Mouse (Mus musculus): Measurements from ENCODE around the gene Atrip. TPM values are rescaled to one million over a fixed set of nuclear protein-coding genes. Genes with fewer than 3 reads are reported as not detected.
A peak's percentile ranks its signal among the peaks of the same experiment; 100 is the strongest.

The Atrip gene
- polyA plus RNA-seq, 1 experiment: 39.9 TPM

- WGBS: under 1% methylated on average over 101 of the region's 102 CpGs
- DNase-seq: peak; percentile 76
- Histone ChIP-seq H3K4me1 (replicated peaks; ENCODE audit: control insufficient read depth, insufficient read depth, low read length) (peaks cover 18% of the 10 kb centered on the region), H3K27ac (ENCODE audit: control insufficient read depth, insufficient read depth, low read length) (no peak within 1 kb of the TSS; the same call in 1 of the 2 replicates), H3K36me3 (ENCODE audit: control insufficient read depth, insufficient read depth, low read length) (no peaks in the 10 kb centered on the region), H3K27me3 (ENCODE audit: control insufficient read depth, insufficient read depth, low read length) (no peaks in the 10 kb centered on the region), H3K4me3 (ENCODE audit: control insufficient read depth, insufficient read depth, low read length) (peak within 1 kb of the TSS; percentile 84)
- 0 out of 2 replicates have a peak, but pooled peaks have one; percentile 26 for TF ChIP-seq POLR2A (IDR thresholded peaks at IDR 0.05; ENCODE audit: control insufficient read depth, extremely low read depth, insufficient read depth, low read length, poor library complexity)
- 0 out of 2 replicates have a peak, but pooled peaks have one; percentile 30 for TF ChIP-seq CTCF (IDR thresholded peaks at IDR 0.05; ENCODE audit: borderline replicate concordance, control insufficient read depth, extremely low read depth, insufficient read depth, low read length, poor library complexity)
Measured at GRCm38 (mm10) chr9:109095137-109095982, 21.4 kb upstream of the Atrip start, which contains the start of gene Plxnb1. Gene Plxnb1 (plus strand): TSS chr9:109095389.

- H3K27me3 ChIP-seq (ENCODE audit: control insufficient read depth, insufficient read depth, low read length): no peaks in the 10 kb centered on the region
- H3K27ac ChIP-seq (ENCODE audit: control insufficient read depth, insufficient read depth, low read length): no peak overlapping the region; the same call in 1 of the 2 replicates
- no peak for DNase-seq
- H3K4me3 ChIP-seq (ENCODE audit: control insufficient read depth, insufficient read depth, low read length): peak overlapping the region; percentile 84
- H3K36me3 ChIP-seq (ENCODE audit: control insufficient read depth, insufficient read depth, low read length): no peaks in the 10 kb centered on the region
- 12% methylated on average over 21 of the region's 21 CpGs for WGBS
- no peak for TF ChIP-seq CTCF (IDR thresholded peaks at IDR 0.05; ENCODE audit: borderline replicate concordance, control insufficient read depth, extremely low read depth, insufficient read depth, low read length, poor library complexity)
- TF ChIP-seq POLR2A (IDR thresholded peaks at IDR 0.05; ENCODE audit: control insufficient read depth, extremely low read depth, insufficient read depth, low read length, poor library complexity): no peak
- peaks cover 17% of the 10 kb centered on the region for H3K4me1 ChIP-seq (replicated peaks; ENCODE audit: control insufficient read depth, insufficient read depth, low read length)
Measured at GRCm38 (mm10) chr9:109094553-109095136, 20.7 kb upstream of the Atrip start.

- Histone ChIP-seq H3K27ac (ENCODE audit: control insufficient read depth, insufficient read depth, low read length) (no peak overlapping the region), H3K4me1 (replicated peaks; ENCODE audit: control insufficient read depth, insufficient read depth, low read length) (peaks cover 17% of the 10 kb centered on the region), H3K36me3 (ENCODE audit: control insufficient read depth, insufficient read depth, low read length) (no peaks in the 10 kb centered on the region), H3K4me3 (ENCODE audit: control insufficient read depth, insufficient read depth, low read length) (no peak overlapping the region), H3K27me3 (ENCODE audit: control insufficient read depth, insufficient read depth, low read length) (no peaks in the 10 kb centered on the region)
- WGBS: 65% methylated on average over 11 of the region's 11 CpGs
- TF ChIP-seq CTCF (IDR thresholded peaks at IDR 0.05; ENCODE audit: borderline replicate concordance, control insufficient read depth, extremely low read depth, insufficient read depth, low read length, poor library complexity) (no peak), POLR2A (IDR thresholded peaks at IDR 0.05; ENCODE audit: control insufficient read depth, extremely low read depth, insufficient read depth, low read length, poor library complexity) (no peak)
- DNase-seq: no peak
Measured at GRCm38 (mm10) chr9:109093786-109094552, 20.0 kb upstream of the Atrip start.

GRCm38 (mm10) chr9:109092799-109093198 lies 18.9 kb upstream of the Atrip start:
- H3K36me3 ChIP-seq (ENCODE audit: control insufficient read depth, insufficient read depth, low read length): no peaks in the 10 kb centered on the region
- no peaks in the 10 kb centered on the region for H3K27me3 ChIP-seq (ENCODE audit: control insufficient read depth, insufficient read depth, low read length)
- H3K4me3 ChIP-seq (ENCODE audit: control insufficient read depth, insufficient read depth, low read length): no peak overlapping the region
- H3K27ac ChIP-seq (ENCODE audit: control insufficient read depth, insufficient read depth, low read length): no peak overlapping the region
- WGBS: 95% methylated on average over 6 of the region's 6 CpGs
- no peak for DNase-seq
- peaks cover 17% of the 10 kb centered on the region for H3K4me1 ChIP-seq (replicated peaks; ENCODE audit: control insufficient read depth, insufficient read depth, low read length)
- TF ChIP-seq POLR2A (IDR thresholded peaks at IDR 0.05; ENCODE audit: control insufficient read depth, extremely low read depth, insufficient read depth, low read length, poor library complexity) (no peak), CTCF (IDR thresholded peaks at IDR 0.05; ENCODE audit: borderline replicate concordance, control insufficient read depth, extremely low read depth, insufficient read depth, low read length, poor library complexity) (no peak)

GRCm38 (mm10) chr9:109091802-109092201 lies 17.9 kb upstream of the Atrip start:
- no peaks in the 10 kb centered on the region for H3K36me3 ChIP-seq (ENCODE audit: control insufficient read depth, insufficient read depth, low read length)
- DNase-seq: no peak
- 96% methylated on average over 8 of the region's 8 CpGs for WGBS
- no peak for TF ChIP-seq POLR2A (IDR thresholded peaks at IDR 0.05; ENCODE audit: control insufficient read depth, extremely low read depth, insufficient read depth, low read length, poor library complexity)
- TF ChIP-seq CTCF (IDR thresholded peaks at IDR 0.05; ENCODE audit: borderline replicate concordance, control insufficient read depth, extremely low read depth, insufficient read depth, low read length, poor library complexity): no peak
- H3K4me3 ChIP-seq (ENCODE audit: control insufficient read depth, insufficient read depth, low read length): no peak overlapping the region
- H3K4me1 ChIP-seq (replicated peaks; ENCODE audit: control insufficient read depth, insufficient read depth, low read length): peaks cover 17% of the 10 kb centered on the region
- no peak overlapping the region for H3K27ac ChIP-seq (ENCODE audit: control insufficient read depth, insufficient read depth, low read length)
- H3K27me3 ChIP-seq (ENCODE audit: control insufficient read depth, insufficient read depth, low read length): no peaks in the 10 kb centered on the region

- Histone ChIP-seq H3K36me3 (ENCODE audit: control insufficient read depth, insufficient read depth, low read length) (no peaks in the 10 kb centered on the region), H3K27me3 (ENCODE audit: control insufficient read depth, insufficient read depth, low read length) (no peaks in the 10 kb centered on the region), H3K4me1 (replicated peaks; ENCODE audit: control insufficient read depth, insufficient read depth, low read length) (peaks cover 9% of the 10 kb centered on the region), H3K4me3 (ENCODE audit: control insufficient read depth, insufficient read depth, low read length) (no peak overlapping the region), H3K27ac (ENCODE audit: control insufficient read depth, insufficient read depth, low read length) (no peak overlapping the region)
- no peak for TF ChIP-seq POLR2A (IDR thresholded peaks at IDR 0.05; ENCODE audit: control insufficient read depth, extremely low read depth, insufficient read depth, low read length, poor library complexity)
- no peak for TF ChIP-seq CTCF (IDR thresholded peaks at IDR 0.05; ENCODE audit: borderline replicate concordance, control insufficient read depth, extremely low read depth, insufficient read depth, low read length, poor library complexity)
- 93% methylated on average over 15 of the region's 15 CpGs for WGBS
- no peak for DNase-seq
Measured at GRCm38 (mm10) chr9:109090446-109090845, 16.5 kb upstream of the Atrip start.

Data from thymus, adult 2 months (tissue).